Mouse (Mus musculus): ENCODE results near the gene Me1. TPM values are rescaled to one million over a fixed set of nuclear protein-coding genes. Genes with fewer than 3 reads are reported as not detected.

The Me1 gene
- total RNA-seq (2021) = 100 to 1,000 TPM; 122 to 129 TPM
- long read RNA-seq, experiment 1, transcript Me1-201 (14 exons, 3,288 nt) = major isoform, 162 of 187 reads
- long read RNA-seq, experiment 1, partial matches to known transcripts = 6 of 187 reads
- long read RNA-seq, experiment 1, other reads (novel, unspliced or antisense) = 19 of 187 reads
- long read RNA-seq, experiment 2, transcript Me1-201 (14 exons, 3,288 nt) = major isoform, 245 of 267 reads
- long read RNA-seq, experiment 2, partial matches to known transcripts = 14 of 267 reads
- long read RNA-seq, experiment 2, other reads (novel, unspliced or antisense) = 8 of 267 reads

GRCm38 (mm10) chr9:86695818-86696261, at the start of gene Me1:
Me1 (minus strand) TSS chr9:86695953.
- DNase-seq = peak; percentile 48

DNA sequence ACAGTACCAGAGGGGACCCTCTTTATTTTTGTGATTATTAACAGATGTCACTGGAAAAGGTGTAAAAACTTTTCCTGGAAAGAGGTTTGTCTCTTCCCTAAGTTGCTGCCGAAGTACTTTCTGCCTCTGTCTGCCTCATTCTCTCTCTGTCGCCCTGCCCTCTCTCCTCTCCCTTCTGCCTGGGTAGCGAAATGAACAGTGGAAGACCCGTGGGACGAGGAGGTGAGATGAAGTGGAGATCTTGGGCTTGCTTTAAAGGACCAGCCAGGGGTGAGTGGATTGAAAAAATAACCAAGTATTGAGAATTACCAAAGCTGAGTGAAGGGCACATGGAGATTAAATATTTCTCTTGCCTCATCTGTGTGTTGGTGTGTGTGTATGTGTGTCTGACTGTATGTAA, 48.3 kb upstream of the Me1 start:
- no peak for DNase-seq

- peak; percentile 12 for DNase-seq
Observed at GRCm38 (mm10) chr9:86742959-86743911, 47.5 kb upstream of the Me1 start, which contains the start of gene Prss35. Prss35 (plus strand) TSS chr9:86743649.

DNA sequence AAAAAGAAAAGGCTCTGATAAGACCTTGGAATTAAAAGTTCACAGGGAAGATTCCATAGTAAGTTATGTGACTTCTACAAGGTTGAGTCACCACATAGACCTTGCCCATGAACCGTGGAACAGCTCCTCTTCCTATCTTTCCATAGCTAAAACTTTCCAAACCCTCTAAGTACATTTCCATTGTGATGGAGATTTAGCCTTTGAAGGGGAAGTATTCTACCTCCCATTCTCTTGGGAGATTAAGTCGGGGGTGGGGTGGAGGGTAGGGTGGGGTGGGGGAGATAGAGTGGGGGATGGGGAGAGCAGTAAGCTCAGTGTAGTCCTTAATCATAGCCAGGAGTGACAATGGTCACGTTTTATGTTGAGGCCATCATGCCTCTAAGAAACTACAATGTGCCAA, 44.2 kb upstream of the Me1 start:
- no peak for DNase-seq

DNA sequence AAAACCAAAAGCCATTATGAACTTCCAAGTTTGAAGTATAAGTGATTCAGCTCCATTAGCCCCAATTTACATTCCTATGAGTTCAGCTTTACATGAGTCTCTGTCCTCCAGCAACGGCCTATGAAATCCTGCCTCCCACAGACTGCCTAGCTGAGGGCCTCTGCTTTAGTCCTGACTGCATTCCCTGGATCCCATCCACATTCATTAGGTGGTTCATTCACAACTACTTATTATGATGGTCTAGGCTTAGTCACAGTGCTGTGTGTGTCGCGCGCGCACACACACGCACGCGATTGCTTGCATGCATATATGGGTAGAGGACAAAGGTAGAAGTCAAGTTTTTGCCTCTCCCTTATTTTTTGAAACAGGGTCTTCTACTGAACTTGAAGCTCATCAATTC, 43.0 kb upstream of the Me1 start:
- DNase-seq = no peak

- DNase-seq = no peak
Observed at GRCm38 (mm10) chr9:86738067-86738466, 42.3 kb upstream of the Me1 start.

- DNase-seq = no peak
Observed at GRCm38 (mm10) chr9:86736991-86737390, 41.2 kb upstream of the Me1 start.

DNA sequence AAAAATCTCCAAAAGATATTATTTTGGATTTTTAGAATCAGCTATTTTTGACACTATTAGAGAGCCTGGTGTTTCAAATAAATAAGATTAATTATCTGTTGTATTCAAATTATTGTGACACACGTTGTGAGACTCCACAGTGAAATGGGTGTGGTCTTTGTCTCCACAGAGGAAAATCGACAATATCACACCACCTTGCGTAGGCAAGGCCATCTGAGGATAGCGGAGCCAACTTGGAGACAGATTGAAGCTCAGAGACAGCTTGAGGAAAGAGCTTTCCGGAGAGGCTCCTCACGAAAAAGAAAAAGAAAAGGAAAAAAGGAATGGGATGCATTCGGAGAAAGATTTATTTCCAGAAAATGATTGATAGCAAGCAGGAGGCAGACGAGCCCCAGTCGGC, 39.0 kb upstream of the Me1 start:
- DNase-seq = no peak

- DNase-seq = no peak
Observed at GRCm38 (mm10) chr9:86734357-86734756, 38.6 kb upstream of the Me1 start.

DNA sequence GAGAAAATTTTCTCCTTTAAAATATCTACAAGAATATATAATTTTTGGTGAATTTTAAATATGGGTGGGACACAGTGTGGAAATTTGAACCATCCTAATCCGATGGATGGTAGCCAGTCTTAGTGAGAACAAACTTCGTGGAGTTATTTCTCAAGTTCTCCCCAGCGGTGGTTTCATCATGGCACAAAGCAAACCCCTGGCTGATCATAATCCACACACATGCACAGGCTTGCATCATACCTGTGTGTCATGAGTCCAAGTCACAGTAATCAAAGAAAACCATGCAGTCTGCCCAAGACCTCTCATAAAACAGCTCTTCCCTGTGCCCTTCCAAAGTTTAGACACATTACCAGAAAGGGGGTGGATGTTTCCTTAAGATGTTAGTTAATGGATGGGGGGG, 34.1 kb upstream of the Me1 start:
- DNase-seq = no peak

- no peak for DNase-seq
Observed at GRCm38 (mm10) chr9:86729084-86729483, 33.3 kb upstream of the Me1 start.

GRCm38 (mm10) chr9:86728214-86728814, 32.6 kb upstream of the Me1 start:
- DNase-seq = no peak

GRCm38 (mm10) chr9:86726381-86726720, 30.6 kb upstream of the Me1 start:
- DNase-seq = no peak

- DNase-seq = no peak
Observed at GRCm38 (mm10) chr9:86725604-86726380, 30.0 kb upstream of the Me1 start.

DNA sequence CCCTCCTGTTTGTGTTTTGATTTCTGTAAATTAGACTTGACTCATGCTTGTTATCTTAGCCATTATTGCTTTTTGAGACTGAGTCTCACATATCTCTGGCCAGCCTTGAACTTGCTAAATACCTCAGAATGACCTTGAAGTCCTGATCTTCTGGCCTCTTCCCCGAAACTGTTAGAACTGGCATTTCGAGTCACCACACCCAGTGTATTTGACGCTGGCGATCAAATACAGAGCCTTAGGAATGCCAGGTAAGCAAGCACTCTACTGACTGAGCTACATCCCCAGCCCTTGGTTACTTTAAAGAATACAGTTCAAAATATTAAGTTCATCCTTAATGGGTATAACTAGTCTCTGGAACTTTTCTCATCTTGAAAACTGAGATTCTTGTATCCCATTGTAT, 29.3 kb upstream of the Me1 start:
- no peak for DNase-seq

DNA sequence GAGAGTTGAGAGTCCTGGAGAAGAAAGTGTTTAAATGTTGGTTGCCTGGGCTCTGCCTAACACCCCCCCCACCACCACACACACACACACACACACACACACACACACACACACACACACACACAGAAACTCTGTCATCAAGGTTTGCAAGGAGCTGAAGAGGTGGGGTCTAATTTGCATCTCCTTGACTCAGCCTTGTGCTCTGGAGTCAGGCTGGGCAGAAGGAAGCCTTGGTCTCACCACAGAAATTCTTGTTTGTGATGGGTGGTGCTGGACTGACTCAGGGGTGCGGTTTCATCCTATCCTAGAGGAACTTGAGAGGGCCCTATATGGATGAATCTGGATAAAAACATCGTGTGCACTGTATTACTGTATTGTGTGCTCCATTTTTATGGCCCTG, 25.0 kb upstream of the Me1 start:
- no peak for DNase-seq

- no peak for DNase-seq
Observed at GRCm38 (mm10) chr9:86720227-86720626, 24.5 kb upstream of the Me1 start.

- no peak for DNase-seq
Observed at GRCm38 (mm10) chr9:86717119-86717518, 21.4 kb upstream of the Me1 start.

DNA sequence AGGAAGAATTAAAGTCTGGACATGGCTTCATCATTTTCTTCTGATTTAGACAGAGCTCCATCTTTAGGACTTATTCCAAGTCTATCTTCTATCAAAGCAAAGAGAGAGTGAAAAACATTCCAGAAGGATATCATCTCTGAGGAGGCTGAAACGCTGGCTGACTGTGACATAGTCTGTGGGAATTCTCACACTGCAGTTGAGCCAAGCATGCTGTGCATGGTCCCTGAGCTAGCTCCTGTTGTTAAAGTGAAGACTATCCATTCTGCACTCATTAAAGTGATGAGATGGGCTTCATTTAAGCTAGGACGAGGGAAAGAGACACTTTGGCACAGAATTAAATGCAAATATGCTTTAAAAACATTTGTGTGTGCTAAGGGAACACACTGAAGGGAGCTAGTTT, 20.8 kb upstream of the Me1 start:
- DNase-seq = no peak

DNA sequence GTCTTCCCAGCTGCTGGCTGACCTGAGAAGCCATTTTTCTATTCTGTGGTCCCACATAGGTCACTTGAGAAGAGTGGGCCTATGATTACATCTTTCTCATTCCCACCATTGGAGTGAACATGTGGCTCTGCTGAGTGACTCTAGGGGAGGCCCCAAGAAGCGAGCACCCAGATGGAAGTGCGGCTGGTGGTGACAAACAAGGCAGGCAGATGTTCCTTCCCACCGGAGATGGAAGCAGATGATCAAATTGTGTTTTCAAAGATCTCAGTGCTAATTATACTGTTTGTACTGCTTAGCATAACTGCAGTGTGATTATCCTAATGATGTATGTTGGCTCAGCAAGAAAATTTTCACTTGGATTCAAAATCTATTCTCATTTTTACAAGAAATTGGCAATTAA, 18.3 kb upstream of the Me1 start:
- DNase-seq = no peak

GRCm38 (mm10) chr9:86712648-86713047, 16.9 kb upstream of the Me1 start:
- no peak for DNase-seq

DNA sequence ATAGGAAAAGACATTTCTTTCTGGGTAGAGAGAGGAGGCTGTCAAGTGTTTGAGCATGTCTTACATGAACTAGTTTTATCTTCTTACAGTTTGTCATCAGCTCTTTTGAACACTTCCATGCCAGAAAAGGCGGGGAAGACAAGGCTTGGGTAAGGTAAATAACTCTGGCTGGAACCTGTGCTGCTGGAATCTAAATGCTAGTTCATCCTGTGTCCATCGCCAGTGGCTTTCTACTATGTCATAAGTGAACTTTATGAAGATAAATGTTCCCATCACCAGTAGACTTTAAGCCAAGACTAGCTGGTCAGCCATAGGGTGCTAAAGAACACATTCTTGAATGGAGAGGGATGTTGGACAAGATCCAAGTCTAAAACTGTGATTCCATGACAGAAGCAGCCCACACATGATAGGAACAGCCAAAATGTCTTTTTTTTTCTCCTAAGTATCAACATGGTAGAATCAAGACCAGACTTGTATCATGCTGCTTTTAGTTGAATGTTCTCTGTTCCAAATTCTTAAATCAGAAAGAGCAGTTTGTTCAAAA, 14.4 kb upstream of the Me1 start:
- no peak for DNase-seq

Measured in gastrocnemius, postnatal 25 days (tissue).